Mouse (Mus musculus) ES-E14 (cell line): ENCODE data around the gene Usf1.

Source experiments
- CHD2 ChIP-seq: IDR thresholded peaks from 2 replicates; pipeline ENCODE4 v1.6.1; 2014; ENCODE audit warnings: mild to moderate bottlenecking, low read depth, low read length, inconsistent platforms
- MAFK ChIP-seq: IDR thresholded peaks from 2 replicates; pipeline ENCODE4 v1.6.1; 2014; ENCODE audit warnings: mild to moderate bottlenecking, low read depth, low read length, inconsistent platforms; ENCODE audit not compliant: insufficient read depth
- ZNF384 ChIP-seq: IDR thresholded peaks from 2 replicates; pipeline ENCODE4 v1.6.1; 2012; ENCODE audit warnings: low read depth, low read length, inconsistent platforms

DNA sequence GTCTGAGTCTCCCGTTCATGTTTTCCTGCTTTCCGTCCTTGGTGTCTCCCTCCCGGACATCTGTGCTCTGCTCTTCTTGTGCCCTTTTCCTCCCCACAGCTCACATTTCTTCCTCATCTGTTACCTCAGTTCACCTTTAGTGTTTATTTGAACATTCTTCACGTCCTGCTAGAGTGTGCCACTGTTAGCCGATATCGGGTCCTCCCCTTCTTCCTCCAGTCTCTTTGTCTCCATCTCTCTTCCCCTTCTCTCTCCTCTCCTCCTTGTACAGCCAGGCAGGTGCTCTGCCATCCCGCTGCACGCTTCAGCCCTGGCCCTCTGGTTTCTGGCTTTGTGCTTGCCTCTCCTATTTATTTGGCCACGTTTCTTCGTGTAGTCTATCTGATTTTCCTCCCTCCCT lies 36.6 kb downstream of the Usf1 start:
- TF ChIP-seq CHD2 (no peak), ZNF384 (no peak), MAFK (no peak)
